Mouse (Mus musculus) hindbrain, embryonic 15.5 days (tissue): ENCODE data around the gene Htra1. TPM values are rescaled to one million over a fixed set of nuclear protein-coding genes. Genes with fewer than 3 reads are reported as not detected.

Source experiments
- microRNA-seq: library from miRNA; unstranded; fragments of <30 nt; microRNA quantifications from one replicate; pipeline ENCODE4, GENCODE M21; 2016
- polyA plus RNA-seq: library from polyadenylated mRNA; unstranded; fragments of >200 nt; fragmentation: Nextera tagmentation; extraction: Ambion mirVana; gene quantifications from 2 replicates; pipeline ENCODE4 v1.2.1, GENCODE M21; 2015

Gene Htra1
- polyA plus RNA-seq, 1 experiment from 2014 or later = 19.9 TPM

Small RNA genes lying within 50 kb of the gene (microRNA-seq; reads per million reads assigned to microRNA genes)
- gene Mir7061 = 1.5 reads per million

Other genes with a start within 250 kb of the Htra1 start
- 0.09 TPM in 1 of 2 replicates, not detected in the other for gene Btbd16, start 162.0 kb upstream of the Htra1 start, polyA plus RNA-seq
- 59.9 and 60.6 TPM in 2 replicates for gene Plekha1, start 70.4 kb upstream of the Htra1 start, polyA plus RNA-seq
- 0.04 TPM in 1 of 2 replicates, not detected in the other for gene Dmbt1, start 95.9 kb downstream of the Htra1 start, polyA plus RNA-seq
- gene 4933402N03Rik, start 210.2 kb downstream of the Htra1 start, polyA plus RNA-seq = not detected in 2 replicates
- gene 5430419D17Rik, start 238.3 kb downstream of the Htra1 start, polyA plus RNA-seq = 0.05 TPM in 1 of 2 replicates, not detected in the other